Mouse (Mus musculus) embryonic stem cell, embryonic (primary cell): ENCODE data around the gene Ubac2.

Experiments used
- CTCF ChIA-PET, 4 experiments: fragments of 300-600 bp in 2 of 4; fragments of 350-600 bp in 2 of 4; sonication (Branson Sonifier 250); formaldehyde crosslinking; loops; one replicate each; lab custom pipeline; 2022; ENCODE audit warnings: inconsistent platforms in 2 of 4; lab: Charles Lee
- POLR2A ChIA-PET, 4 experiments: fragments of 300-600 bp in 2 of 4; fragments of 350-600 bp in 2 of 4; sonication (Branson Sonifier 250); formaldehyde crosslinking; loops; one replicate each; lab custom pipeline; 2022; ENCODE audit warnings: antibody characterized with exemption in 4 of 4, inconsistent platforms in 1 of 4; lab: Charles Lee

Ubac2 gene

GRCm38 (mm10) chr14:121906992-121907681 lies 28.7 kb downstream of the Ubac2 start:
- POLR2A ChIA-PET: interaction anchor here in 2 of 4 experiments (0.7 to 1.8 kb wide), 7 partner anchors 9 to 29 kb away, joined by 3 to 7 read pairs (median 3); partner anchors contain the start of gene Ubac2 (in 2 of the 2)
- CTCF ChIA-PET: interaction anchor here in 1 of 4 experiments (1.5 kb wide), 1 partner anchor 21 kb away, joined by 3 read pairs; no protein-coding TSS in a partner anchor

DNA sequence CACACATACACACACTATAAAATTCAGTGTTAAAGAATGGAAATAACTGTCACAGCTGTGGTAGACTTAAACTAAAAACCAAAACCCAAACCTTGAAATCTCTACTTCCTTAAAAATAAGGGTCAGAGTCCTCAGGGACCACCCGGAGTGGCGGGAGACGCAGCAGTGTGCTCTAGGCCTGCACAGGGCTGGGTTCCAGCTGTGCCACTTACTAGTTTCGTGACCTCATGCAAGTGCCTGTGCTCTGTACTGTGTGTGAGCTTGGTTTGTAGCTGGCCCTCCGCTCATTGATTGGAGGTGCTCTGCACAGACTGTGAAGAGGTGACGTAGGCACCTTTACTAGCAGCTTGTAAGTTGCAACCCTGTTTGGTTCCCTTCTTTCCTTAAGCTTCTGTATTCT lies 31.4 kb downstream of the Ubac2 start:
- ChIA-PET CTCF (no interaction called here), POLR2A (interaction anchor here in 1 of 4 experiments (1.1 to 1.5 kb wide), 3 partner anchors 11 to 36 kb away, joined by 3 to 5 read pairs (median 4); no protein-coding TSS in a partner anchor)

GRCm38 (mm10) chr14:121912501-121912900 lies 34.1 kb downstream of the Ubac2 start:
- CTCF ChIA-PET: no interaction called here

DNA sequence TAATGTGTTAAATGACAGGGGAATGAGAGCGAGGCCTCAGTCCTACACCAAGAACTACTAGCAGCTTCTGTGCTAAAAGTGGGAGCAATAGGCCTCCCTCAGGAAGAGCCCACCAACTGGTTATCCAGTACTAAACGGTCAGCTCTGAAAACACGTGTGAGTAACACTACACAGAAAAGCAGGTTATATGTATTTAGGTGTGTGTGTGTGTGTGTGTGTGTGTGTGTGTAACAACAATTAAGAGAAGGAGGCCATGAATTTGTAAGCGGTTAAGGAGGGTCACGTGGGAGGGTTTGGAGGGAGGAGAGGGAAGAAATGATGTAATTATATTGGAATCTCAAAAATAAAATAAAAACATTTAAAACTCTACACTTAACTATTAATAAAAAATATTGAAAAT lies 36.7 kb downstream of the Ubac2 start:
- ChIA-PET CTCF (no interaction called here), POLR2A (interaction anchor here in 3 of 4 experiments (0.7 to 1.9 kb wide), 6 partner anchors 11 to 475 kb away, joined by 3 to 6 read pairs (median 4); partner anchors contain the start of gene Ubac2 (in 1 of the 3))

More at GRCm38 (mm10) chr14:121912501-121912900, 34.1 kb downstream of the Ubac2 start:
- POLR2A ChIA-PET: interaction anchor here in 2 of 4 experiments (1.6 to 2.5 kb wide), 2 partner anchors 9 to 14 kb away, joined by 4 to 9 read pairs; no protein-coding TSS in a partner anchor

- ChIA-PET POLR2A (interaction anchor here in 3 of 4 experiments (0.6 to 3.5 kb wide), 9 partner anchors 8 to 476 kb away, joined by 3 to 15 read pairs (median 4); partner anchors contain the start of gene Ubac2 (in 1 of the 3)), CTCF (no interaction called here)
These were observed 37.2 kb downstream of the Ubac2 start, which contains the start of gene Gpr18 for GRCm38 (mm10) chr14:121915621-121916020. Gpr18 (minus strand) TSS chr14:121915781.

DNA sequence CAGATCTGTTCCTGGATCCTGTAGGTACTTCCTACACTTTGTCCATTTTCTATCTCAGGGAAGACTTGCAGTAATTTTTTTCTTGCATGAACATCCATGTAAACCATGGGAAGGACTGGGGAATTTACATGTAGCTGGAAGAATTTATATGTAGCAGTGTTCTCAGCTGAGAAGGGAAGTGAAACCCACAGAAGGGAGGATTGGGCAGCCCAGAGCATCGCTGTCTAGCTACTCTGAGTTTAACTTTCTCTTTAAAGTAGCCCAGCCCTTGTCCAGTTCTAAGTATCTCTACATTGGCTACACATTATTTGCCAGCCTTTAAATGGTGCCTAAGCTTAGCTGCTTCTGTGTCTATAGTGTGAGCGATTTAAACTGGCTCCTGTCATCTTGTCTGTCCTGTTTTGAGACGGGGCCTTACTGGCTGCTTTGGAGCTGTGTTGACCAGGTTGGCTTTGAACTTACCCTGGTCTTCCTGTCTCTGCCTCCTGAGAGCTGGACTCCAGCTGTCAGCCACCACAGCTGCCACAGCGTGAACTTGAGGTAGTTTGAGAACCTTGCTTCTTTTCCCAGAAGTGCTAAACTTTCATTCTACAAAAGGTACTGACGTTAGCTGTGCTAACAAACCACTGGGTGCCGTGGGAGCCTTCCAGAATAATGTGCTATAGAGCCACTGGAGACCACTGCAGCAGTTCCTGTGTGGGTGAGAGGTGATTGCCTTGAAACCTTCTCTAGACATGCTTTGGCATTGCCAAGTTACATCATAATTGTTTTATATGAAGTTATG lies 38.1 kb downstream of the Ubac2 start:
- CTCF ChIA-PET: interaction anchor here in 1 of 4 experiments (1.3 kb wide), 1 partner anchor 11 kb away, joined by 4 read pairs; no protein-coding TSS in a partner anchor
- POLR2A ChIA-PET: interaction anchor here (0.6 to 3.5 kb wide), 12 partner anchors 9 to 118 kb away, joined by 3 to 15 read pairs (median 4); partner anchors contain the start of gene Ubac2 (in 1 of the 4)

DNA sequence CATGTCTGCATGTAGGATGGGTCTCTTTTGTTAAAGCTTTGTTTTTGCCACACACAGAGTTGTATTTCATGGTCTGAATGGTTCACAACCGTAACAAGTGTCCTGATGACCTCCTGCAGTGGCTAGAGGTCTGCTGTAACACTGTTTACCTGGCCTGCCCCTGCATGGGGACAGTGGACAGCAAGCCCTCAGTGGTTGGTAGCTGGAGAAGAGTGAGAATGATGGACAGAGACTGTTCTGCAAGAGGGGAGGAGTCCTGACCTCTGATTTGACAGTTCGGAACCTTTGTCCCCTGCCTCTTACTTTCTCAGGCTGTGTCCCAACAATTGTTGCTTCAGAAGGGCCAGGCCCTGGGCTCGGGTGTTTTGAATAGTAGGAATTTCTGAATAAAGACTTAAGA lies 39.8 kb downstream of the Ubac2 start:
- CTCF ChIA-PET: interaction anchor here in 3 of 4 experiments (0.5 to 1.3 kb wide), 3 partner anchors 9 to 10 kb away, joined by 3 to 4 read pairs (median 4); no protein-coding TSS in a partner anchor

DNA sequence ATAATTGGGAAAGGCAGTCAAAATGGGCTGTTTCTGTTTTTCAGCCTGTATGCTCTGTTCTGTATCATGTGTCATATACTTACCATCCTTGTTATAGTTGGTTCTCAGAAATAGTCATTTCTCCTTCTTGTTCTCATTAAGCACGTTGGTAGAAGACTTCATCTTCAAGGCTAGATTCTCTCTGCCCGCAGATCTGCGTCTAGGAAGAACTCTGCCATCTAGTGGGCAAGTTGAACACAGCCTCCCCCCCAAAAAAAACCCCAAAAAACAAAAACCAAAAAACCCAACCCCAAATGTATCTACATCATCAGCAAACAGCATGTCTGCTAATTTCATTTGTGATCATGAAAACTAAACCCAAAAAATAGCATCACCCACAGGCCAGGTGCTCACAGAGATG lies 41.3 kb downstream of the Ubac2 start:
- ChIA-PET CTCF (interaction anchor here in 2 of 4 experiments (0.6 to 1.4 kb wide), 4 partner anchors 8 to 28 kb away, joined by 3 to 5 read pairs (median 4); no protein-coding TSS in a partner anchor), POLR2A (no interaction called here)

More for the DNA sequence above, 39.8 kb downstream of the Ubac2 start:
- POLR2A ChIA-PET: interaction anchor here in 1 of 4 experiments (3.5 kb wide), 1 partner anchor 9 kb away, joined by 15 read pairs; no protein-coding TSS in a partner anchor

DNA sequence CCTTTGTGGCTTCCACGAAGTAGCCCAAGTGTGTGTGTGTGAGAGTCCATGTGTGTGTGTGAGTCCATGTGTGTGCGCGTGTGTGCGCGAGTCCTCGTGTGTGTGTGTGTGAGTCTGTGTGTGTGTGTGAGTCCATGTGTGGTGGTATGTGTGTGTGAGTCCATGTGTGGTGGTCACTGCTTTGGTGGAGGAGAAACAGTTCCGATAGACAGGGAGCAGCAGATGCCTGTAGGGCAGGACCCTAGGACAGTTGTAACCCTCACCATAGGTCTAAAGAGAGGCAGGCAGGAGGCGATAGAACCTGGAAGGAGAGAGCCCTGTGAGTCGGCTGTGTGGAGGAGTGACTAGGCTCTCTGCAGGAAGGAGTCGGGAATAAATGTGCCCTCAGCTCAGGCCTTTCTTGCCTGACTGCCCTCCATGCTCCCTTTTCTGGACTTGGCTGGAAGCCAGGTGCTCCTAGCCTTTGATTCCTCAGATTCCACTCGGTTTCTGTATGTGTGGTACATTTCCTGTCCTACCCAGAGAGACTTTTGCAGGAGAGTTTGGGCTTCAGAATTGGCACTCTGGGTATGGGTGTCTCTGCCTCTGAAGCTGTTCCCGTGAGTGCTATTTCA lies 42.2 kb downstream of the Ubac2 start:
- CTCF ChIA-PET: interaction anchor here in 1 of 4 experiments (1.0 kb wide), 1 partner anchor 28 kb away, joined by 3 read pairs; no protein-coding TSS in a partner anchor
- POLR2A ChIA-PET: interaction anchor here in 2 of 4 experiments (1.0 to 1.7 kb wide), 3 partner anchors 9 to 43 kb away, joined by 3 to 4 read pairs (median 3); partner anchors contain the start of gene Ubac2 (in 1 of the 2)

GRCm38 (mm10) chr14:121922016-121922415 lies 43.6 kb downstream of the Ubac2 start:
- POLR2A ChIA-PET: interaction anchor here in 2 of 4 experiments (0.6 to 1.7 kb wide), 2 partner anchors 10 to 1567 kb away, joined by 3 to 4 read pairs; no protein-coding TSS in a partner anchor
- CTCF ChIA-PET: no interaction called here

GRCm38 (mm10) chr14:121922731-121923130 lies 44.3 kb downstream of the Ubac2 start:
- CTCF ChIA-PET: no interaction called here
- POLR2A ChIA-PET: interaction anchor here in 1 of 4 experiments (0.6 kb wide), 1 partner anchor 1567 kb away, joined by 3 read pairs; no protein-coding TSS in a partner anchor

GRCm38 (mm10) chr14:121924876-121925275 lies 46.5 kb downstream of the Ubac2 start:
- ChIA-PET POLR2A (interaction anchor here in 3 of 4 experiments (0.6 to 4.7 kb wide), 6 partner anchors 23 to 440 kb away, joined by 3 to 27 read pairs (median 4); partner anchors contain the start of gene Ubac2 (in 1 of the 3)), CTCF (no interaction called here)

DNA sequence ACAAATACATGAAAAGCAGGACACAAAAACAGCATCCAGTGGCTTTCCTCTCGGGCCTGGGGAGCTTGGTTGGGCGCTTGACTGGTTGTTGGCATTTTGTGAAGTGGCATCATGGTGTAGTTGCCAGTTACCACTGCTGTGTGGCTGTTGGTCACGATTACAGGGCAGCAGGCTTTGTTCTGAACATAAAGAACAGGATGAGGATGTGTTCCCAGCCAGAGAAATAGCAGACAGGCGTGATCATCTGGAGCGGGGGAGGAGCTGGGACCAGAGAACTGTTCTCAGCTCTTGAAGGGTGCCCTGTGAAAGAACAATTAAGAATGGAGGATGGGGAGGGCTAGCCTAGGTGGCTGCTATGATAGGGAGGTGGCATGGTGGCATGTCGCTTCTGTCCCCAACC lies 48.5 kb downstream of the Ubac2 start:
- ChIA-PET POLR2A (interaction anchor here in 3 of 4 experiments (0.6 to 4.7 kb wide), 50 partner anchors 8 to 507 kb away, joined by 3 to 27 read pairs (median 4); partner anchors contain the start of genes Gpr18 (in 3 of the 3), Clybl (in 2 of the 3), Tm9sf2 (in 2 of the 3) and Ubac2 (in 2 of the 3)), CTCF (interaction anchor here in 2 of 4 experiments (1.8 to 2.7 kb wide), 3 partner anchors 9 to 133 kb away, joined by 4 to 13 read pairs (median 7); no protein-coding TSS in a partner anchor)

DNA sequence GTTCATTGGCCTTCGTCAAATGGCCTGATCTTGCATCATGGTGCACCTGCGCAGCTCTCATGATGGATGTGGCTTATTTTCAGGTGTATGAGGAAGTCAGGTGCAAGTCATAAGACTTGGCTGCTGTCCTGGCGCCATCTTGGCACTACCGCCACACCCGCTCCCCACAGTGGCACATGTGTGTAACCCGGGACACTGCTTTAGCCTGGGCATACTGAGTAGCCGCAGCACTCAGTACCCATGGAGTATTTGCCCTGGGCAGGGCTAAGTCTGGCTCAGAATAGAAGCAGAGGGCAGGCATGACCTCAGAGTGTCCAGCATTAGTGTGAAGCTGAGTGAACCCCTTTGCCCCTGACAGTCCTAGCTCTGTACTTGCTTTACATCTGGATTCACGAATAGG lies 49.0 kb downstream of the Ubac2 start:
- ChIA-PET POLR2A (interaction anchor here in 3 of 4 experiments (0.6 to 4.7 kb wide), 51 partner anchors 7 to 507 kb away, joined by 3 to 27 read pairs (median 4); partner anchors contain the start of genes Gpr18 (in 3 of the 3), Clybl (in 2 of the 3), Tm9sf2 (in 2 of the 3) and Ubac2 (in 2 of the 3)), CTCF (interaction anchor here in 3 of 4 experiments (0.6 to 2.7 kb wide), 9 partner anchors 8 to 184 kb away, joined by 3 to 13 read pairs (median 3); no protein-coding TSS in a partner anchor)

GRCm38 (mm10) chr14:121928375-121929137 lies 50.1 kb downstream of the Ubac2 start:
- CTCF ChIA-PET: interaction anchor here (0.5 to 2.7 kb wide), 47 partner anchors 9 to 1791 kb away, joined by 3 to 13 read pairs (median 3); partner anchors contain the start of gene Ubac2 (in 1 of the 4)
- POLR2A ChIA-PET: interaction anchor here (0.6 to 4.7 kb wide), 46 partner anchors 9 to 505 kb away, joined by 3 to 27 read pairs (median 3); partner anchors contain the start of genes Ubac2 (in 2 of the 4), Clybl (in 1 of the 4), Dock9 (in 1 of the 4) and Gpr18 (in 1 of the 4)
